Mouse (Mus musculus) layer of hippocampus, adult 9-11 months (tissue): Measurements from ENCODE around the gene Gm16181.

Experiments used
- DNase-seq: peaks from one replicate; pipeline ENCODE4 v3.0.0; 2022

Gm16181 gene

DNA sequence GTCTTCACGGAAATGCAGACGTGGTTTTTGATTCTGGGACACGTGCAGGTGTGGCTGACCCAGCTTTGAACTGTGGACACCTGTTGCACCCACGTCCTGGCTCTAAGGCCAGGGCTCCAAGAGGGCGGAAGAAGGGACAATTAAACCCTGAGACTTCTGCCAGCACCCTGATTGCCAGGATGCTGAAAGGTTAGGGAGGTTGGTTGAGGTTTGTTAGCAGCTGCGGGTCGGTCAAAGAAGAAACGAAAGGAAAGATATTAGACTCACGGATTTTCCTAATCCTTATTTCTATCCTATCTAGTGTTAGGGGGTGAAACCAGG is 24.4 kb upstream of the Gm16181 start:
- no peak for DNase-seq

DNA sequence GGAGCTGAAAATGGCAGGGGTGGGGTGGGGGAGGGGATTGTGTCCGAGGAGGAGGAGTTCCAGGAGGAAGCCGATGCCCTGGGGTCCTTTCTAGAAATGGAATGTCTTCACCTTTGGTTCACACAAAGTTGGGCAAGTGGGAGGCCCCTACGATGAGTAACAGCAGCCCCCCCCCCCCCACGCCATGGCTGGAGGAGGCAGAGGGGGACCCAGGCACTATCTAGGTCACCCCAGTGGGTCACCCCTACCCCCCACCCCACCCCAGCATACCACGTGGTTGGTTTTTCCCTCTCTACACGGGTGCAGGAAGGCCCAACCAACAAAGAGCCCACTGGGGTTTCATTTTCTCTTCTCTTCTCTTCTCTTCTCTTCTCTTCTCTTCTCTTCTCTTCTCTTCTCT is 23.5 kb upstream of the Gm16181 start:
- no peak for DNase-seq

GRCm38 (mm10) chr17:35198029-35198428 is 22.6 kb upstream of the Gm16181 start:
- DNase-seq, result no peak

DNA sequence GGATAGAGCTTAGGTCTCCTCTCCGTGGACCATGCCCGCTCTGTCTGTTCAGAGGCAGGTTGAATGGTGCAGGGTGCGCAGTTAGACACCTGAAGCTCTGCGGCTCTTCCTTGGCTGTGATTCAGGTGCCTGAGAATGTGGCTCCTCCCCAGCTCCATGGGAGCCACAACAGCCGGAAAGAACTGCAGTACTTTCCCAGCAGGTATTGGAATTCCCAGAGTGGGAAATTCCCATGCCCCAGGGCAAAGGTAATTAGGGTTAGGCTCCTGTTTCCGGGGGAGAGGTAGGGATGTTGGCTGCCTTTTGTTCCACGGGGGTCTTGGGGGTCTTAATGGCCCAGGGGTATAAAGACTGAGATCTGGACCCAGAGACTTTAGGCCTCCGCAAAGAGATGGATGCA is 21.7 kb upstream of the Gm16181 start:
- DNase-seq, result no peak

DNA sequence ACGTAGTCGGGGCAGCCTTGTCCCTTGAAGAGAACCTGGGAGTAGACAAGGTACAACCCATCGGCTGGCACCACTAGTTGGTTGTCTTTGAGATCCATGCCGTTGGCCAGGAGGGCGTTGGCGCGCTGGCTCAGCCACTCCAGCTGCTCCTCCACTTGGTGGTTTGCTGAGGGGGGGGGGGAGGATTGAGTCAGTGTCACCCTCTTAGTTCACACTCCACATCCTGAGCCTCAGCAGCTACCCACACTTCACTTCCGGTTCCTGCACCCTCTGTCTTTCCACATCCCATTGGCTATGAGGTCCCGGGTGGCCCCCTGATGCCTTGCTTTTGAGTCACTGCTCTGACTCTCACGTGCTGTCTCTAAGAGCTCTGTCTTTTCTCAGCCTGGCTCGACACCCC is 20.2 kb upstream of the Gm16181 start:
- DNase-seq, result peak; percentile 34

DNA sequence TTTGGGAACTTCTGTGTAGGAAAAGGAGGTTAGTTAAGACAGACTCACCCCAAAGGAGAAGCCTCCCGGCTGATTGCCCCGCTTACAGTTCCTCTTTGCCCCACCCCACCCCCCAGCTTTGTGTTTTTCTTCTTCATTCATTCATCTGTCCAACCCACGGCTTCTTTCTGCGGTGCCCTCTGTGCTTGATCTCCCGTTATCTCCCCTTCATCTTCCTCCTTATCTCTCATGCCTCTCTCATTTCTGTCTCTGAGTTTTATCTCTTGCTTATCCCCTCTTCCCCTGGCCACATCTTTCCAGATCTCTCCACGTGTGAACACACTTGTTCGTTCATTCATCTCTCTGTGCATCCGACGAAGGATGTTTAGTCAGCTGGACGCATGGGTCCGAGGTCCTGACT is 19.5 kb upstream of the Gm16181 start:
- no peak for DNase-seq

DNA sequence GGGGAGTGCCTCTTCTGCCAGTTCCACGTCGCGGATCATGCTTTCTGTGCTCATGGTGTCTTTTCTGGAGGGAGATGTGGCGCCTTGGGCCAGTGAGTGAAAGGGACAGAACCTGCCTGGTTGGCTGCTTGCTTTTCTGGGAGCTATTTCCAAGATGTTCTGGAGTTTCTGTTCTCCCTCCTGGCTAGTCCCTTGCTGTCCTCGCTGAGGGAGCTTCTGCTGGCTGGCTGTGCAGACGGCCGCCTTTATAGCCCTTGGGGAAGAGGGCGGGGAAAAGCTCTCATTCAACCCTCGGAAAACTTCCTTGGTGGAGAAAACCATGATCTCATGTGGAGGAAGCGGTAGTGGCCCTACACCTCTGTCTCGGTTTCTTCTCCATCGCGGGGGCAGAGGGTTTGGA is 18.8 kb upstream of the Gm16181 start, which contains the start of gene Tnf:
TSS of gene Tnf (minus strand) at position 221 of the 400 bp plus-strand sequence.
- DNase-seq, result no peak

DNA sequence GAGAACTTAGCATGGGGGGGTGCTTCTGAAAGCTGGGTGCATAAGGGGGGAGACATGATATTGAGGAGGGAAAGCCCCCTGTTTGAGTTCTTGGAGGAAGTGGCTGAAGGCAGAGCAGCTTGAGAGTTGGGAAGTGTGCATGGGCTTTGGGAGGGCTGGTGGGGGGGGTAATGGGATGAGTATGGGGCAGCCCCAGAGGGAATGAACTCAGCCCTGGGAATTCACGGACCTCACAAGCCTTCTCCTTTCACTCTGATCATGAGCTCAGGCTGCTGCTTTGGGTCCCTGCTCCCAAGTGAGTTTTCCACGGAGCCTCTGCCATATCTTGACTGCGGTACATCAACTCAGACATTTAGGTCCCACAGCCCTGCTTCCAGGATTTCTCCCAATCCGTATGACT is 18.2 kb upstream of the Gm16181 start:
- DNase-seq, result no peak

DNA sequence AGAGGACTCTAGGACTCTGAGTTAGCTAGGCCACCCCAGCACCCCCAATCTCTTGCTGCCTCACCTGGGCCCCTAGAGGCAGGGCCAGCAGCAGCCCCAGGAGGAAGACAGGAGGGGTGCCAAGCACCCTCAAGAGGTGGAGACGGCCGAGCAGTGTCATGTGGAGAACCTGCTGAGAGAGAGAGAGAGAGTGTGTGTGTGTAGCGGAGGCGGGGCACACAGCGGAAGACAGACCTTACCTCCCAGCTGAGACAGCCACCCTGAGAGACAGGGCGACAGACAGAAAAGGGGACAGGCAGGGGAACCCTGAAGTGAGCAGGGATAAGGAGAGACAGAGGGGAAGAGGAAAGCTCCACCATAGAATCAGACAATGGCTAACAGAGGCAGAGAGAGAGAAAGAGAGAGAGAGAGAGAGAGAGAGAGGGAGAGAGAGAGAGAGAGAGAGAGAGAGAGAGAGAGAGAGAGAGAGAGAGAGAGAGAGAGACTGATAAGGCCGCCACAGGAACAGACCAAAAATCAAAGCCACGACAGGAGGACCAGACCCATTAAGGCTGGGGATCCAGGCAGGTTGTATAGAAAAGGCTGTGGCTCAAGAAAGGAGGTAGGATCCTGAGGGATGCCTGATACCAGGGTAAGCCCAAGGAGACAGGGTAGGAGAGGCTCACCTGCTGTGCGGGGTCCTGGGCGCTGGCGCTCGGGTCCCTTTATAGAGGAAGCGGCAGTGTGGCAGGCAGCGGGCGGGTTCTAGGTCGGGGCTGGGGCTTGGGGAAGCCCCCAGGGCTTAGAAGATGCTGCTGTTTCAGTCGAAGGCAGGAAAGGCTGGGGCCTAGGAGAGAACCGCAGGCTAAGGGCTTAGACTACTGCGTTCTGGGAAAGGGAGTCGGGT is 15.9 kb upstream of the Gm16181 start, which contains the start of gene Lta:
TSS of gene Lta (minus strand) at position 858 of the 886 bp plus-strand sequence.
- DNase-seq, result no peak

- DNase-seq, result no peak
Measured at GRCm38 (mm10) chr17:35205380-35205769, 15.3 kb upstream of the Gm16181 start.

DNA sequence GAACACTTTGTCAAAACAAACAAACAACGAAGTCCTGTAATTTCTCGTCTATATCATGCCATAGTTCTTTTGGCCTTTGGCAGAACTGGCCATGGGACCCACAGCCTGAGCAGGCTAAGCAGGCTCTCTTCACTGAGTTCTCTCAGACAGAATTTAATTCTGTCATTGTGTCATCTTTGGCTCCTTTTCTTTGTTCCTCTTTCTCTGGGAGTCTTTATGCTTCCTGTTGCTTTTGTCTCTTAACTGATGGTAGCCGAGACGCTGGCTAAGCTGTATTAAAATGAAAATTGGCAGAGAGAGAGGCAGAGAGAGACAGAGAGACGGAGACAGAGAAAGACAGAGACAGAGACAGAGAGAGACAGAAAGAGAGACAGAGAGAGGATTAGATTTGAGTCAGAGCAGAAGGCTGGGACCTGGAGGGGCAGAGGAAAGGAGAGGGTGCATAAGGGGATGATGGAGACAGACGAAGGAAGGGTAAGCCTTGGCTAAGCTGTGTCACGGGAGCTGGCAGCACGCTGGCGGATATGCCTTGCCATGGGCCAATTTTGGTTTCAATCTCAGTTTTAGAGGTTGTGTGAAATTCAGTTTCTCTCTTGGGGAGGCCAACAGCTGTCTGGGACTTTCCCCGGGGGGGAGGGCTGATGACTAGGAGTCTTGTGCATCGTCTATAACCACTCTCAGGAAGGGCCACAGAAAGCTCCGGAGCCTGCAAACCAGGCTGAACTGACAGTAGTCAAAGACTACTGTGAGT is 10.7 kb upstream of the Gm16181 start:
- no peak for DNase-seq

GRCm38 (mm10) chr17:35210593-35210992 is 10.0 kb upstream of the Gm16181 start:
- DNase-seq, result no peak

DNA sequence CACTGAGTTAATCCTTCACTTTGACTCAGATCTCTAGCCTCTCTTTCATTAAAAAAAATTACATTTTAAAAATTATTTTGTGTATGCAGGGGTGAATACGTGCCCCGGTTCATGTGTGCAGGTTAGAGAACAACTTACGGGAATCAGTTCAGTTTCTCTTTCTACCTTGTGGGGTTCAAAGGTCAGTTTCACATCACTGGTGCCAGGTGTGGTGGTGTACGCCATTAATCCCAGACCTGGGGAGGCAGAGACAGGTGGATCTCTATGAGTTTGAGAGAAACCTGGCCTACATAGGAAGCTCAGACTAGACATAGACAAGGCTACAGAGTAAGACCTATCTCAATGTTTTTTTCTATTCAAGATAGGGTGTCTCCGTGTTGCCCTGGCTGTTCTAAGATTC is 7.6 kb upstream of the Gm16181 start:
- no peak for DNase-seq

DNA sequence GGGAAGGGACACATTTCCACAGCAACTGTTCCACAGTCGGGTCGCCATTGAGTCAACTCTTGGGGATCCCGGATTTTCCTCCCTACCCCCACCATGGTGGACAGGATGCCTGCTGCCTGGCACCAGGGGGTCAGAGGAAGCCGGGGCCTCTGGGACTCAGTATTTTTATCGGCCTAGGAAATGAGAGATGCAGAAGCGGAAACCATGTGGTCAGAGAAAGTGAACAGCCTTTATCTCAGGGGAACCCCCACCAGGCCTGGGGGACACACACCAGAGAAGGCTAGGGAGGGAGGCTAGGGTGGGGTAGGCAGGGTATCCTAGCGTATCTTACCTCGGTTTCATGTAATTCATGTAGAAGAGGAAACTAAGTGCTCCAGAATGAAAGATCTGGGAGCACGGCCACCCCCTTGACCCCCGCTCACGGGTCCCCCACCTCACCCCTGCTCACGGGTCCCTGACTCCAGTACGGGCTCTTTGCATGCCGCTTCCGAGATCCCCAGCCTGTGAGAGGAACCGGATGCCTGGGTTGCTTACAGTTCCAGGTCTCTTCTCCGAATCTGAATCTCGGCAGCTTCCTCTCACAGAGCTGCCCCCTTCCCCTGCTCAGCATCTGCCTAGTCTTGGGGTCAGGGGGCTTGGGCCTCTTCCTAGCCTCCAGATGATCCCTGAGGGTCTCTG is 2.0 kb upstream of the Gm16181 start:
- no peak for DNase-seq

- DNase-seq, result no peak
Measured at GRCm38 (mm10) chr17:35219601-35220041, 1.0 kb upstream of the Gm16181 start.

DNA sequence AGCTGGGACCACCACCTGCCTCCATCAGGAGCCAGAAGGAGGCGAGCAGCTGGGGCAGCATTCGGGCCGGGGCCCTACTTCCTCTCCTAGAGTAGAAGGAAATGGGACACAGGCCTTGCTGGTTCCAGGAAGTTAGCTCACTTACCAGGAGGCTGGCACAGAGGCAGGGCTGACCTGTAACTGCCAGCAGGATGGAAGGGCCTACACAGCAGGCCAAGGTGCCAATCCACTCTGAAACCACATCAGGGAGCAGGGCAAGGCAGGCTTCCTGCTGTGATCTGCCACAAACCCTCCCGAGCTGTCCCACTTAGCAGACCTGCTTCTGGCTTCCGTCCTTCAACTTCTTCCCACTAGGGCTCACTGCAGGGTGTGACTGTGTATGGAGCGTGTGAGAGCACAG is 1.7 kb downstream of the Gm16181 start:
- no peak for DNase-seq

DNA sequence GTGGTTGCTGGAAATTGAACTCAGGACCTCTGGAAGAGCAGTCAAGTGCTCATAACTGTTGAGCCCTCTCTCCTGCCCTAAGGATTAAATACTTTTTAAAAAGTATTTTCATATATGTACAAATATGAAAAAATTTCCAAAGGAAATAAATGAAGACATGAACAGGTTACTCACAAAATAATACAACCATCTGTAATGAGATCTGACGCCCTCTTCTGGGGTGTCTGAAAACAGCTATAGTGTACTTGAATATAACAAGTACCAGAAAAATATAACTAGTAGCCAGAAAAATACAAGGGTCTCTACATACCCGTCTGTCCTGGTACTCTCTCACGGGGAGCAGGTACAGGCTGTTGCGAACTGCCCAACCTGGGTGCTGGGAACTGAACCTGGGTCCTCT is 4.0 kb downstream of the Gm16181 start:
- no peak for DNase-seq

- DNase-seq, result no peak
Measured at GRCm38 (mm10) chr17:35225456-35225855, 4.8 kb downstream of the Gm16181 start.

GRCm38 (mm10) chr17:35226561-35227046 is 6.0 kb downstream of the Gm16181 start:
- DNase-seq, result no peak

DNA sequence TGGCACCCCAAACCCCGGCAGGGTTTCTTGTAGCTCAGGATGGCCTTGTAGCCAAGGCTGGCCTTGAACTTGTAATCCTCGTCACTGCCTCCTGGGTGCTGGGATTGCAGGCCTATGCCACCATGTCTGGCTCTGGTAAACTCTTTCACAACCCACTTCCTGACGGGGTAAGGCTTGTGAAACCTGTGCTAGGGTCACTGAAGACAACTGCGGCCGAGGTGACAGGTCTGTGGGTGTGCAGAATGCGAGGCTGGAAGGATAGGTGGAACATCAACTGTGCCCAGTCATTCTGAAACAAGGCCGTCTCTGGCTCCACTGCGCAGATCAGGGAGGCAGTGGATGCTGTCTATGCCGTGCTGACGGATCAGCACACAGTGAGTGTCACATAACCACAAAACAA is 10.4 kb downstream of the Gm16181 start:
- no peak for DNase-seq

DNA sequence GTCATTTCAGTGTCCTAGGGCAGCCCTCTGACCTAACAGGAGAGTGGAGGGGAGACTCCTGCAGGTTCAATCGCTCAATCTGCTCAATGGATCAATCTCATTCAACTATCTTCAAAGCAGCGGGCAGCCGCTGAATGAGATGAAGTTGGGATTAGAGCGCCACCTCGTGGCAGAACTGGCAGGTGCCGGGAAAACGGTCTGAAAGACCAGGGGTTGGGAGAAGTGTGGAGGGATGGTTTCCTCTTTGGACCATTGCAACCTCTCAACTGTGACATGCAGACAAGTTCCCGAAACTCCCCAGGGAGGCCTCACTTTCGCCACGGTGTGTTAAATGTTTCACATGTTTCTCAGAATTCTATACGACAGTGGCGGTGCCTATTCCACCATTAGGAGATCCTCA is 11.4 kb downstream of the Gm16181 start:
- DNase-seq, result peak; percentile 78

DNA sequence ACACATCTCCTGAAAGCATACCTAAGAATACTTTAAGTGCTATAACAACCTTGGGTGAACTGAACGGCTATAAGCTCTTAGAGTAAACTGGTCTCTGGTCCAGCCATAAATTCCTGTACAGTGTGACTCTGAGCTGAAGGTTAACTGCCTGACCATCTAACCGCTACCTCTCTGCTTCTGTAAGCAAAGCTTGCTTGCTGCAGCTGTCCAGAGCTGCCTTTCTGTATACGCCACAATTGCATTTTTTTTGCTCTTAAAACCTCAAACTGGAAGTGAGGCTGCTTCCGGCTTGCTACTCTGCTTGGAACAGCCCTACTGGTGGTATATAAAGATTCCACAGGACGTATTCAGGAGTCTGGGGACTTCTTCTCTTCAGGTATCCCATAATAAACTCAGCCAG is 12.0 kb downstream of the Gm16181 start:
- DNase-seq, result no peak
